Mouse (Mus musculus) cerebellum, adult 2 months (tissue): ENCODE results near the gene Hoxa9. TPM values are rescaled to one million over a fixed set of nuclear protein-coding genes. Genes with fewer than 3 reads are reported as not detected.

Experiments
- DNase-seq, 2 experiments: peaks; one replicate each; pipeline ENCODE4 v3.0.0; 2021
- H3K27ac ChIP-seq: fragments of 200-500 bp; 2 replicates; pipeline ENCODE4 v1.5.1; 2012; ENCODE audit warnings: low read length, control low read depth, inconsistent platforms; ENCODE audit not compliant: insufficient read depth
- H3K27me3 ChIP-seq: fragments of 200-500 bp; 2 replicates; pipeline ENCODE4 v1.6.1; 2012; ENCODE audit warnings: inconsistent platforms, mild to moderate bottlenecking, low read length, moderate library complexity; ENCODE audit not compliant: control insufficient read depth, insufficient read depth
- H3K4me1 ChIP-seq: fragments of 200-500 bp; 2 replicates; pipeline ENCODE4 v1.6.1; 2011; ENCODE audit warnings: low read length; ENCODE audit not compliant: control insufficient read depth, insufficient read depth
- H3K4me3 ChIP-seq: fragments of 200-500 bp; replicated peaks from 2 replicates; pipeline ENCODE3; 2011; ENCODE audit warnings: mild to moderate bottlenecking, low read depth, low read length, control low read depth; ENCODE audit not compliant: insufficient read depth
- CTCF ChIP-seq: fragments of 200-500 bp; IDR thresholded peaks from 2 replicates; pipeline ENCODE4 v1.5.1; 2011; ENCODE audit warnings: low read depth, mild to moderate bottlenecking, control low read depth, low read length, moderate library complexity, borderline replicate concordance; ENCODE audit not compliant: insufficient read depth
- POLR2A ChIP-seq: fragments of 200-500 bp; IDR thresholded peaks from 2 replicates; pipeline ENCODE4 v1.6.1; 2011; ENCODE audit warnings: low read length, control low read depth, borderline replicate concordance; ENCODE audit not compliant: insufficient read depth
- WGBS: fragments of 180-500 bp; shearing (Covaris S2); methylation state at CpG from one replicate; pipeline ENCODE4 v1.1.7; 2018; 5-methylcytosine and 5-hydroxymethylcytosine counted together
- polyA plus RNA-seq: library from polyadenylated mRNA; depleted of rRNA; stranded (reverse); fragments of >200 nt; gene quantifications from 2 replicates; pipeline ENCODE4 v1.2.3, GENCODE M21; 2012

The Hoxa9 gene
- polyA plus RNA-seq, 1 experiment = not detected

DNA sequence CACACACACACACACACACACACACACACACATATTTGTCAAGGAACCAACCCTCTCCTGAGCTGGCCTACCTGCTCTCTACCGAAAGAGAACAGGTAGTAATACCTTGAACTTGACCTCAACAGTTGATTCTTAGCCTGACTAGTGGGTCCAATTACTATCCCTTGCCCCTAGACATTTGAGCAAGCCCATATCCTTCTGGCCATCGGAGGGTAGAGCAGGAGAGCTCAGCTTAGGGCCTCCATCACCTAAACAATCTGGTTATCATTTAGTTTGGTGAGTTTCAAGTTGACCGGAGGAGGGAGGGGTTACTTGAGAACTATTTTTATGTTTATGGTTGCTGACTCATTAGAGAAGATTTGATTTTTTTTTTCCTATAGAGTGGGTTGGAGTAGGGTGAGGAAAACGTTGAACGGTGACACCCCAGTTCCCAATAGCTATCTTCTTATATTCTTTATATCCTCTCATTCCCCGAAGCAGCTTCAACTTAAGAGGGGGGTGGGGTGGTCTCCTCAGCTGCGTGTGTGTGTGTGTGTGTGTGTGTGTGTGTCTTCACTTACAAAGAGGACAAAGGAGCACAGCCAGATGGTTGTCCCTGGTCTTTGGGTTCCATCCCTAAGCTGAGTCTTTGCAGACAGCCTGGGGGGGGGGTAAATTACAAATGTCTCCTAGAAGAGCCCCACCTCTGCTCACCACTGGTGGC is 20.4 kb upstream of the Hoxa9 start:
- DNase-seq = peak in 1 of 2 experiments; percentile 2
- no peaks in the 10 kb centered on the region for H3K4me1 ChIP-seq
- 10% methylated on average over 7 of the region's 7 CpGs for WGBS
- no peak overlapping the region for H3K27ac ChIP-seq
- peaks cover 11% of the 10 kb centered on the region; the same call in 1 of the 2 replicates for H3K27me3 ChIP-seq
- no peak overlapping the region for H3K4me3 ChIP-seq
- TF ChIP-seq CTCF (no peak), POLR2A (no peak)

DNA sequence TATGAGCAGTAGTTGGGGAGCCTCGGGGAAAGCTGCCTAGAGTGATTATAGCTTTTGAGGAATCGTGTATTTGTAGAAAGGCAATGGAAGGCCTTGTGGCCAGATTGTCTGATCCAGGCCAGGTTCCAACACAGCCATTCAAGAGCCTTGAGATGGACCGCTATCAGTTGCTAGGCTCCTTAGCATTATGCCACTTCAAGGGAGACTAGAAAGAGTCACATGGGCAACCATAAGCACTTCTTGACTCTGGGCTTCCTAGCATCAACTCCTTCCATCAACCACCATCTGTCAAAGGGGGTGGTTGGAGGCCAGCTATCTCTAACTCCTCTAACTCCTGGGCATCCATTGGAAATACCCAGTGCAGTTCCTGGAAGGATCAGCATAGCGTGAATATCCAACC is 18.9 kb upstream of the Hoxa9 start:
- Histone ChIP-seq H3K27ac (no peak overlapping the region), H3K27me3 (peaks cover 17% of the 10 kb centered on the region; the same call in 1 of the 2 replicates), H3K4me1 (no peaks in the 10 kb centered on the region), H3K4me3 (no peak overlapping the region)
- peak in 1 of 2 experiments; percentile 1 for DNase-seq
- 8% methylated on average over 4 of the region's 4 CpGs for WGBS
- no peak for TF ChIP-seq CTCF
- no peak for TF ChIP-seq POLR2A

DNA sequence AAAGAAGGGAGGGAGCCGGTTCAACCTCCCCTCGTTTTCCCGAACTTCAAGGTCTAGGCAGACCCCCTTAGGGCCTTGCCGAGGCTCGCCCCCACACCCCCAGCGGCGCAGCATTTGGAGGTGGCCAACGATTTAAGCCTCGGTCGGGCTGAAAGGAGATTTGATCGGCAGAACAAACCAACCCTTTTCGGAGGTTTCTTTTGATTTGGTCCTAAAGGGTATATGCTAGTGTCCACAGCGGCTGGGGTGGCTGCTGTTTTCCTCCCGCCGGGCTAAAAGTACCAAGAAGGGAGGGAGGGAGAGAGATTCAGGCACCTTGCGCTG is 18.5 kb upstream of the Hoxa9 start:
- H3K27ac ChIP-seq = no peak overlapping the region
- under 1% methylated on average over 16 of the region's 16 CpGs for WGBS
- no peak for DNase-seq
- no peak for TF ChIP-seq POLR2A
- TF ChIP-seq CTCF = no peak
- H3K27me3 ChIP-seq = peaks cover 20% of the 10 kb centered on the region; the same call in 1 of the 2 replicates
- no peak overlapping the region for H3K4me3 ChIP-seq
- no peaks in the 10 kb centered on the region for H3K4me1 ChIP-seq

DNA sequence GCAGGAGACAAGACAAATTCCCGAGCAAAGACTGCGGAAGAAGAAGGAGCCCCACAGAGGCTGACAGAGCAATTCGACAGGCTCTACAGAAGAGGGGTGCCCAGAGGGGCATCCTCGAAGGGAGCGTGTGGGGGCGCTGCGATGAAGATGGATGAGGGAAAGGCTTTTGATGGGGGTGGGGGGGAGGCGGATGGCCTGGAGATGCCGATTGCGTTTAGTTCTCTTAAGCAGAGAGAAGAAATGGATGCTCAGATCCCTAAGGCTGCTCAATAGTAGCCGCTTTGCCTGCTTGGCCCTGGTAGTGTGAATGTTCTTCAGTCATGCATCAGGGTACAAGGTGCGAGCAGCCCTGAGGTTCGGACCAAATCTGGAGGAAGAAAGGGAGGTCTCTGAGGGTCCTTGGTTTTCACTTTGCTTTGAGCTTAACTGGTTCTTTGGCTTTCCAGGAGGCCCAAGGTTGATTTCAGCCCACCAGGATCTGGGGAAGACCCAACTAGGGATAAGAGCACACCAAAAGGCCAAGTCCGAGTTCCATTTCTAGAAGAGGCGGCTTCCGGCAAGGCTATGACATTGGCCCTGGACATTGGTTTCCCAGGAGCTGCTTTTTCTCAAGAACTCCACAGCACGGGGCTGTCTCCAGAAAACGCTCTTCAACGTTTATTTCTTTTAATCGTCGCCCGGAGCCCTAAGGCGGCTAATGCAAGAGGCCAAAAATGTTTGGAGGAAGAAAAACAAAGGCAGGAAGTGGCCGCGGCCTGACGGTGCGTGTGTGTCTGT is 17.9 kb upstream of the Hoxa9 start:
- Histone ChIP-seq H3K4me3 (no peak overlapping the region), H3K27me3 (peaks cover 16% of the 10 kb centered on the region; the same call in 1 of the 2 replicates), H3K27ac (no peak overlapping the region), H3K4me1 (no peaks in the 10 kb centered on the region)
- no peak for TF ChIP-seq POLR2A
- TF ChIP-seq CTCF = no peak
- peak in 1 of 2 experiments; percentile 9 for DNase-seq
- WGBS = 3% methylated on average over 27 of the region's 27 CpGs

DNA sequence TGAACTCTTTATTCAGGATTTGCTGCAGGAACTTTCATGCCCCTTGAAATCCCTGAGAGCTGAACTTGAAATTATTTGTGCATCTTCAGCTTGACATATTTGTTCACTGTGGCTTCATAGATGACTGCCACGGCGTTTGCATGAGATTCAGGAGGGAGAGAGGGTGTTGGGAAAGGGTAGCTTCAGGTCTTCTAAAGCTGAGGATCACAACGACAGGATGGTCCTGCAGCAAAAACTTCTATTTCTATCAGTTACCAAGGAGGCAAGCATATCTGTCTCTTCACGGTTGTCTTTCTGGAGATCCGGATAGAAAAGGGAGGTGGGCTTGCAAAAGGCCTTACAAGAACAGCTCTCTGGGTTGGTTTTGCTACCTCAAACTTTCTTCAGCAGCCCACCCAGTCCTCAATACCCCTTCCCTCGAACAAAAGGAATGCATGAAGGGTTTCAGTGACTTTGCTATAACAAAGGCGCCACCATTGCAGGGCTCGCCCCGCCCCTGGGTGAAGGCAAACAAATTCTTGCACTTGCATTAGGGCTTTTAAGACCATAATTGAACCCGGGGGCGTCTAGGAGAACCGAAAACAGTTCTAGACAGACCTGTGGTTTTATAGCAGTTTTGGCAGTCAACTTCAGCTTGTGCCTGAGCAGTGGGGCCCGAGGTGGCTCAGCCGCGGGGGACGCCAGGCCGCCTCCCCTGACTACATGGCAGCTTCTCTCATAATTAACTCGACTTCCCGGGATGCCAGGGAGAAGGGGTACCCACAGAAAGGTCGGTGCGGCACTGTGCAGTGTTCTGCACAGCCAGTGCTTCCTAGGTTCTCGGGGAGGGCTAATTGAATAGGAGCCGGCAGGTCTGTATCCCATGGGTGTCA is 17.1 kb upstream of the Hoxa9 start:
- Histone ChIP-seq H3K4me3 (no peak overlapping the region), H3K27ac (no peak overlapping the region), H3K4me1 (no peaks in the 10 kb centered on the region), H3K27me3 (peaks cover 17% of the 10 kb centered on the region; the same call in 1 of the 2 replicates)
- WGBS = 4% methylated on average over 23 of the region's 23 CpGs
- no peak for DNase-seq
- TF ChIP-seq CTCF (no peak), POLR2A (no peak)

DNA sequence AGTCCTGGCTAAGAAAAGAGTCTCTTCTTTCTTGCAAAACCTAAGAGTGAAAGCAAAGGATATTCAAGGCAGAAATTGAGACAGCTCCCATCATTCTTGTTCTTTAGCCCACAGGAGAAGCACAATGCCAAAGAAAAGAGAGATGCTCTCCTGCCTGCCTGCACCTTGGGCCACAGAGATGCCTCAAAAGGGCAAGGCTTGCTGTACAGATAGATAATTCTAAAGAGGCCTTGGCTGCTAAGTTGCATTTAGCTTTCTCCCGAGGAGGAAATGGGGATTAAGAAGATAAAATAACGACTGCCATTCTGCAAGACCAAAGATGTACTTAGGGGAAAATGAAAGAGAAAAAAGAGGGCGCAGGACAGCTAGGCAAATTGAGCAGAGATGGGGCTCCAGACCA is 16.0 kb upstream of the Hoxa9 start:
- no peaks in the 10 kb centered on the region for H3K4me1 ChIP-seq
- H3K27ac ChIP-seq = no peak overlapping the region
- H3K4me3 ChIP-seq = no peak overlapping the region
- TF ChIP-seq CTCF = no peak
- TF ChIP-seq POLR2A = no peak
- DNase-seq = peak in 1 of 2 experiments; percentile 9
- WGBS = 5% methylated on average over 3 of the region's 3 CpGs
- H3K27me3 ChIP-seq = peaks cover 20% of the 10 kb centered on the region; the same call in 1 of the 2 replicates

DNA sequence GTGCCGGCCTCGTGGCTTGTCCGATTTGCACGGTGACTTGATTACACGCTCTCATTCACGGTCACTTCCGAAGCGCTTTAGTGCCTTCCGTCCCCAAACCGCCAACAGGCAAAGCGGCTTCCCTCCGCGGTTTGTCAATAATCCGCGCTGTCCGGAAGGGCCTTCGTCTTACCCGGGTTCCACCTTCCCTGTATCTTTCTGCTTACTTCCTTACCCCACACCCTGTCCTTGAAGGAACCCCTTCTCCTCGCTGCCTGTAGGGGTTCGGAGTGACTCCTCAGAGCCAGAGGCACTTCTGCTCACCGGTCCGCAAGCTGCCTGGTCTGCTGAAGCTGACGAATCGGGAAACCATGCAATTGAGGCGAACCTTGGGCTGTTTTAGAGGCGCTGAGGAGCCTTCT is 15.5 kb upstream of the Hoxa9 start:
- TF ChIP-seq CTCF (no peak), POLR2A (no peak)
- Histone ChIP-seq H3K27me3 (peaks cover 20% of the 10 kb centered on the region; the same call in 1 of the 2 replicates), H3K4me1 (no peaks in the 10 kb centered on the region), H3K27ac (no peak overlapping the region), H3K4me3 (no peak overlapping the region)
- WGBS = under 1% methylated on average over 26 of the region's 26 CpGs
- peak in 1 of 2 experiments; percentile 14 for DNase-seq

DNA sequence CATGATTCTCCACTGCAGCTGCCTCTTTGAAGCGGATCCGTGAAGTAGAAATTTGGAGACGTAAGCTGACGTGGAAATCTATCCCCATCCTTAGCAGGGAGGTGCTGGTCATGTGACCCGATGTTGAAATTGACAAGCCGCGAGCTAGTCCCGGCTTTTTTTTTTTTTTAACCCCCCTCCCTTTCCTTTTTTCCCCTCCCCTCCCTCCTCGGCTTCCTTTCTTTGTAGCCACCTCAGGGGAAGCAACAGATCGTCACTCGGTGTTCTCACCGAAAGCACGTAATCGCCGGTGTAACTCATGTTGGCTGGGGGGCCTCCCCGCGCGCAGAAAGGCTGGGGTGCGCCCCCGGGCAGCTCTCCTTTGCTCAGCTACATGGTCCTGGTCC is 14.9 kb upstream of the Hoxa9 start, which contains the start of gene Hoxa11:
Gene Hoxa11, minus strand, starts transcription at position 54 of the 386 bp plus-strand sequence.
- Histone ChIP-seq H3K4me1 (no peaks in the 10 kb centered on the region), H3K4me3 (no peak within 1 kb of the TSS), H3K27ac (no peak within 1 kb of the TSS), H3K27me3 (peaks cover 21% of the 10 kb centered on the region; the same call in 1 of the 2 replicates)
- 3% methylated on average over 20 of the region's 20 CpGs for WGBS
- DNase-seq = no peak
- TF ChIP-seq POLR2A (no peak), CTCF (no peak)
